In genomic region chr11:94491749-94492099, GRCm38 (mm10) we compare ENCODE assay signal across 8 mouse cellular contexts. TPM values are rescaled to one million over a fixed set of nuclear protein-coding genes. Genes with fewer than 3 reads are reported as not detected.
DNase-seq lines count a peak whose midpoint lies in the region; ATAC-seq and TF ChIP-seq lines count a peak whose summit lies in the region.

No protein-coding gene starts in this region.

- H3K27ac ChIP-seq in heart, embryonic 13.5 days (replicated peaks), result no peak overlapping the region
- no peak overlapping the region for H3K27ac ChIP-seq in embryonic facial prominence, embryonic 13.5 days
- no peak overlapping the region for H3K27ac ChIP-seq in hindbrain, embryonic 15.5 days (replicated peaks)
- H3K27ac ChIP-seq in midbrain, embryonic 14.5 days (replicated peaks; ENCODE audit: low read depth, low read length), result no peak overlapping the region
- no peak overlapping the region for H3K27ac ChIP-seq in thymus, adult 2 months (ENCODE audit: control insufficient read depth, insufficient read depth, low read length)

- no peak for ATAC-seq in heart, embryonic 13.5 days (ENCODE audit: extremely low read depth, insufficient number of reproducible peaks, low FRiP score, low TSS enrichment)
- no peak for ATAC-seq in embryonic facial prominence, embryonic 13.5 days (ENCODE audit: insufficient number of reproducible peaks, insufficient read depth, low FRiP score, low TSS enrichment, low read depth)
- ATAC-seq in hindbrain, embryonic 15.5 days (ENCODE audit: low FRiP score, low read depth), result no peak
- ATAC-seq in midbrain, embryonic 14.5 days (ENCODE audit: low FRiP score, low TSS enrichment), result no peak

- H3K9me3 ChIP-seq in heart, embryonic 13.5 days, result no peaks in the 10 kb centered on the region
- H3K9me3 ChIP-seq in embryonic facial prominence, embryonic 13.5 days, result no peaks in the 10 kb centered on the region
- H3K9me3 ChIP-seq in hindbrain, embryonic 15.5 days, result no peaks in the 10 kb centered on the region
- H3K9me3 ChIP-seq in midbrain, embryonic 14.5 days (ENCODE audit: control insufficient read depth, low read length), result no peaks in the 10 kb centered on the region

- H3K36me3 ChIP-seq in heart, embryonic 13.5 days, result peaks cover 20% of the 10 kb centered on the region
- H3K36me3 ChIP-seq in embryonic facial prominence, embryonic 13.5 days, result no peaks in the 10 kb centered on the region
- H3K36me3 ChIP-seq in hindbrain, embryonic 15.5 days, result no peaks in the 10 kb centered on the region
- H3K36me3 ChIP-seq in midbrain, embryonic 14.5 days (ENCODE audit: control insufficient read depth, insufficient read depth, low read length), result no peaks in the 10 kb centered on the region
- no peaks in the 10 kb centered on the region for H3K36me3 ChIP-seq in thymus, adult 2 months (ENCODE audit: control insufficient read depth, insufficient read depth, low read length)

- H3K4me1 ChIP-seq in heart, embryonic 13.5 days, result peaks cover 32% of the 10 kb centered on the region
- peaks cover 20% of the 10 kb centered on the region for H3K4me1 ChIP-seq in embryonic facial prominence, embryonic 13.5 days
- H3K4me1 ChIP-seq in hindbrain, embryonic 15.5 days (replicated peaks), result peaks cover 12% of the 10 kb centered on the region
- H3K4me1 ChIP-seq in midbrain, embryonic 14.5 days (ENCODE audit: control insufficient read depth, insufficient read depth, low read length), result 0 out of 2 replicates have a peak, but pooled peaks cover 5% of the 10 kb centered on the region
- no peaks in the 10 kb centered on the region; the same call in 1 of the 2 replicates for H3K4me1 ChIP-seq in thymus, adult 2 months (replicated peaks; ENCODE audit: control insufficient read depth, insufficient read depth, low read length)

- H3K27me3 ChIP-seq in heart, embryonic 13.5 days (replicated peaks), result peaks cover 78% of the 10 kb centered on the region
- peaks cover 12% of the 10 kb centered on the region; the same call in 1 of the 2 replicates for H3K27me3 ChIP-seq in embryonic facial prominence, embryonic 13.5 days
- peaks cover 10% of the 10 kb centered on the region; the same call in 1 of the 2 replicates for H3K27me3 ChIP-seq in hindbrain, embryonic 15.5 days
- H3K27me3 ChIP-seq in midbrain, embryonic 14.5 days (ENCODE audit: control insufficient read depth, insufficient read depth, low read length), result 0 out of 2 replicates have a peak, but pooled peaks cover 4% of the 10 kb centered on the region
- H3K27me3 ChIP-seq in thymus, adult 2 months (ENCODE audit: control insufficient read depth, insufficient read depth, low read length), result no peaks in the 10 kb centered on the region; the same call in 1 of the 2 replicates

- no peak for TF ChIP-seq CTCF in thymus, adult 2 months (IDR thresholded peaks at IDR 0.05; ENCODE audit: borderline replicate concordance, control insufficient read depth, extremely low read depth, insufficient read depth, low read length, poor library complexity)

- peak overlapping the region; percentile 48; the same call in 1 of the 2 replicates for H3K4me3 ChIP-seq in heart, embryonic 13.5 days
- peak overlapping the region; percentile 61 for H3K4me3 ChIP-seq in embryonic facial prominence, embryonic 13.5 days
- H3K4me3 ChIP-seq in hindbrain, embryonic 15.5 days, result peak overlapping the region; percentile 51
- peak overlapping the region; percentile 40 for H3K4me3 ChIP-seq in midbrain, embryonic 14.5 days (replicated peaks; ENCODE audit: low read depth, low read length)
- H3K4me3 ChIP-seq in thymus, adult 2 months (ENCODE audit: control insufficient read depth, insufficient read depth, low read length), result no peak overlapping the region

- TF ChIP-seq POLR2A in thymus, adult 2 months (IDR thresholded peaks at IDR 0.05; ENCODE audit: control insufficient read depth, extremely low read depth, insufficient read depth, low read length, poor library complexity), result no peak

- no peak for DNase-seq in heart, adult 18-20 months
- DNase-seq in midbrain, embryonic 14.5 days, result no peak
- no peak for DNase-seq in thymus, adult 2 months
- no peak for DNase-seq in gastrocnemius, postnatal 10 days
- no peak for DNase-seq in embryo, embryonic 11 days

- peak overlapping the region; percentile 70 for H3K4me2 ChIP-seq in heart, embryonic 13.5 days
- peak overlapping the region; percentile 81 for H3K4me2 ChIP-seq in embryonic facial prominence, embryonic 13.5 days
- H3K4me2 ChIP-seq in hindbrain, embryonic 15.5 days, result peak overlapping the region; percentile 78
- peak overlapping the region; percentile 64 for H3K4me2 ChIP-seq in midbrain, embryonic 14.5 days (ENCODE audit: low read length)

- WGBS in heart, embryonic 13.5 days, result 59% methylated on average over 7 of the region's 7 CpGs
- 65% methylated on average over 7 of the region's 7 CpGs for WGBS in embryonic facial prominence, embryonic 13.5 days
- 72% methylated on average over 7 of the region's 7 CpGs for WGBS in hindbrain, embryonic 15.5 days
- 66% methylated on average over 7 of the region's 7 CpGs for WGBS in midbrain, embryonic 14.5 days
- 34% methylated on average over 7 of the region's 7 CpGs for WGBS in thymus, adult 2 months

- no peak overlapping the region for H3K9ac ChIP-seq in heart, embryonic 13.5 days
- peak overlapping the region; percentile 81 for H3K9ac ChIP-seq in embryonic facial prominence, embryonic 13.5 days
- H3K9ac ChIP-seq in hindbrain, embryonic 15.5 days, result peak overlapping the region; percentile 61; the same call in 1 of the 2 replicates
- H3K9ac ChIP-seq in midbrain, embryonic 14.5 days (replicated peaks; ENCODE audit: low read length), result no peak overlapping the region

RNA-seq across cellular contexts. Expression of gene Spata20, which starts 5.7 kb away (rescaled TPM):
- polyA plus RNA-seq in heart, embryonic 13.5 days (2015; fragmentation: Nextera tagmentation; extraction: Ambion mirVana), result 0.45 and 0.47 TPM in 2 replicates
- under 1 TPM; 0.17 to 0.54 TPM for total RNA-seq in heart, adult 18-20 months (2021)
- polyA plus RNA-seq in embryonic facial prominence, embryonic 13.5 days (2015; fragmentation: Nextera tagmentation; extraction: Ambion mirVana), result 0.25 and 0.99 TPM in 2 replicates
- 0.29 and 0.84 TPM in 2 replicates for polyA plus RNA-seq in hindbrain, embryonic 15.5 days (2015; fragmentation: Nextera tagmentation; extraction: Ambion mirVana)
- 0.42 and 0.54 TPM in 2 replicates for polyA plus RNA-seq in midbrain, embryonic 14.5 days (2014; fragmentation: Nextera tagmentation; extraction: Ambion mirVana)
- polyA plus RNA-seq in thymus, adult 2 months (2012; rRNA removed), result 0.04 and 0.39 TPM in 2 replicates
- not detected for total RNA-seq in gastrocnemius, postnatal 10 days (2021)

RNA-seq across cellular contexts. Expression of gene Epn3, which starts 8.1 kb away (rescaled TPM):
- polyA plus RNA-seq in heart, embryonic 13.5 days (2015; fragmentation: Nextera tagmentation; extraction: Ambion mirVana), result 11.8 and 12.5 TPM in 2 replicates
- 10 to 100 TPM; 19.3 to 21.1 TPM for total RNA-seq in heart, adult 18-20 months (2021)
- 4.2 and 4.9 TPM in 2 replicates for polyA plus RNA-seq in embryonic facial prominence, embryonic 13.5 days (2015; fragmentation: Nextera tagmentation; extraction: Ambion mirVana)
- 1.0 and 2.5 TPM in 2 replicates for polyA plus RNA-seq in hindbrain, embryonic 15.5 days (2015; fragmentation: Nextera tagmentation; extraction: Ambion mirVana)
- polyA plus RNA-seq in midbrain, embryonic 14.5 days (2014; fragmentation: Nextera tagmentation; extraction: Ambion mirVana), result 0.23 and 0.43 TPM in 2 replicates
- 1.8 and 3.3 TPM in 2 replicates for polyA plus RNA-seq in thymus, adult 2 months (2012; rRNA removed)
- total RNA-seq in gastrocnemius, postnatal 10 days (2021), result under 1 TPM; 0.21 to 0.59 TPM

RNA-seq across cellular contexts. Expression of gene Cacna1g, which starts 17.7 kb away (rescaled TPM):
- polyA plus RNA-seq in heart, embryonic 13.5 days (2015; fragmentation: Nextera tagmentation; extraction: Ambion mirVana), result 3.4 and 5.8 TPM in 2 replicates
- total RNA-seq in heart, adult 18-20 months (2021), result 10 to 100 TPM in 1 of 2 experiments, 1 to 10 TPM in 1; 8.7 to 10.1 TPM
- 38.2 and 41.8 TPM in 2 replicates for polyA plus RNA-seq in embryonic facial prominence, embryonic 13.5 days (2015; fragmentation: Nextera tagmentation; extraction: Ambion mirVana)
- polyA plus RNA-seq in hindbrain, embryonic 15.5 days (2015; fragmentation: Nextera tagmentation; extraction: Ambion mirVana), result 15.0 and 18.8 TPM in 2 replicates
- 20.1 and 22.7 TPM in 2 replicates for polyA plus RNA-seq in midbrain, embryonic 14.5 days (2014; fragmentation: Nextera tagmentation; extraction: Ambion mirVana)
- 2.3 and 6.5 TPM in 2 replicates for polyA plus RNA-seq in thymus, adult 2 months (2012; rRNA removed)
- 1 to 10 TPM; 7.0 to 9.0 TPM for total RNA-seq in gastrocnemius, postnatal 10 days (2021)

RNA-seq across cellular contexts. Expression of gene Mycbpap, which starts 29.8 kb away (rescaled TPM):
- polyA plus RNA-seq in heart, embryonic 13.5 days (2015; fragmentation: Nextera tagmentation; extraction: Ambion mirVana), result 5.6 and 6.8 TPM in 2 replicates
- 1 to 10 TPM in 1 of 2 experiments, under 1 TPM in 1; 0.67 to 1.5 TPM for total RNA-seq in heart, adult 18-20 months (2021)
- 1.4 and 3.6 TPM in 2 replicates for polyA plus RNA-seq in embryonic facial prominence, embryonic 13.5 days (2015; fragmentation: Nextera tagmentation; extraction: Ambion mirVana)
- polyA plus RNA-seq in hindbrain, embryonic 15.5 days (2015; fragmentation: Nextera tagmentation; extraction: Ambion mirVana), result 3.8 and 4.8 TPM in 2 replicates
- polyA plus RNA-seq in midbrain, embryonic 14.5 days (2014; fragmentation: Nextera tagmentation; extraction: Ambion mirVana), result 2.1 and 3.3 TPM in 2 replicates
- polyA plus RNA-seq in thymus, adult 2 months (2012; rRNA removed), result 0.13 and 0.19 TPM in 2 replicates
- total RNA-seq in gastrocnemius, postnatal 10 days (2021), result not detected

RNA-seq across cellular contexts. Expression of gene Rsad1, which starts 57.3 kb away (rescaled TPM):
- polyA plus RNA-seq in heart, embryonic 13.5 days (2015; fragmentation: Nextera tagmentation; extraction: Ambion mirVana), result 4.8 and 5.3 TPM in 2 replicates
- 10 to 100 TPM in 1 of 2 experiments, 1 to 10 TPM in 1; 8.5 to 10.3 TPM for total RNA-seq in heart, adult 18-20 months (2021)
- 4.0 and 4.6 TPM in 2 replicates for polyA plus RNA-seq in embryonic facial prominence, embryonic 13.5 days (2015; fragmentation: Nextera tagmentation; extraction: Ambion mirVana)
- polyA plus RNA-seq in hindbrain, embryonic 15.5 days (2015; fragmentation: Nextera tagmentation; extraction: Ambion mirVana), result 8.6 and 9.3 TPM in 2 replicates
- 5.9 and 8.0 TPM in 2 replicates for polyA plus RNA-seq in midbrain, embryonic 14.5 days (2014; fragmentation: Nextera tagmentation; extraction: Ambion mirVana)
- polyA plus RNA-seq in thymus, adult 2 months (2012; rRNA removed), result 5.4 and 6.8 TPM in 2 replicates
- 1 to 10 TPM; 4.3 to 6.0 TPM for total RNA-seq in gastrocnemius, postnatal 10 days (2021)

Comparison
In these comparisons a context has a peak if more than half of its experiments do, and no peak if none do; other contexts are left out.
1. H3K9ac ChIP-seq: peak in embryonic facial prominence, embryonic 13.5 days (single experiment) and hindbrain, embryonic 15.5 days (single experiment); none in heart, embryonic 13.5 days (single experiment) and midbrain, embryonic 14.5 days (single experiment).
2. Peak in every context shown above with its lines, with median percentiles within 50 percentile points of each other: H3K4me2 ChIP-seq.